Mouse (Mus musculus) forebrain, embryonic 11.5 days (tissue): Measurements from ENCODE around the gene Nbl1. TPM values are rescaled to one million over a fixed set of nuclear protein-coding genes. Genes with fewer than 3 reads are reported as not detected.

Source experiments
- ATAC-seq: fragments of 200-750 bp; cut with Nextera tagmentation; replicated peaks from 2 replicates; pipeline ENCODE4 v1.8.0; 2017; ENCODE audit warnings: moderate TSS enrichment; ENCODE audit not compliant: low FRiP score
- DNase-seq: peaks from one replicate; pipeline ENCODE4 v3.0.0-alpha.2; 2017; ENCODE audit warnings: low spot score
- H3K27ac ChIP-seq: fragments of 300-500 bp; sonication (generic); 2 replicates; pipeline ENCODE4 v1.5.1; 2014; ENCODE audit warnings: low read depth, low read length
- H3K27me3 ChIP-seq: fragments of 300-500 bp; sonication (generic); 2 replicates; pipeline ENCODE4 v1.6.1; 2014; ENCODE audit warnings: mild to moderate bottlenecking, low read length, mixed read lengths; ENCODE audit not compliant: control insufficient read depth, insufficient read depth
- H3K36me3 ChIP-seq: fragments of 300-500 bp; sonication (generic); 2 replicates; pipeline ENCODE4 v1.6.1; 2014; ENCODE audit warnings: mild to moderate bottlenecking, low read length, moderate library complexity, mixed read lengths; ENCODE audit not compliant: control insufficient read depth, insufficient read depth
- H3K4me1 ChIP-seq: fragments of 300-500 bp; sonication (generic); replicated peaks from 2 replicates; pipeline ENCODE4 v1.6.1; 2014; ENCODE audit warnings: low read length, mixed read lengths; ENCODE audit not compliant: control insufficient read depth, insufficient read depth
- H3K4me2 ChIP-seq: fragments of 300-500 bp; sonication (generic); 2 replicates; pipeline ENCODE4 v1.6.1; 2014; ENCODE audit warnings: low read depth, mild to moderate bottlenecking, low read length, moderate library complexity, mixed read lengths; ENCODE audit not compliant: severe bottlenecking
- H3K4me3 ChIP-seq: fragments of 300-500 bp; sonication (generic); 2 replicates; pipeline ENCODE4 v1.5.1; 2014; ENCODE audit warnings: low read depth, low read length
- H3K9ac ChIP-seq: fragments of 300-500 bp; sonication (generic); 2 replicates; pipeline ENCODE4 v1.6.1; 2014; ENCODE audit warnings: low read length
- H3K9me3 ChIP-seq: fragments of 300-500 bp; sonication (generic); 2 replicates; pipeline ENCODE4 v1.6.1; 2016; ENCODE audit warnings: low read length, mixed read lengths; ENCODE audit not compliant: control insufficient read depth
- WGBS: fragments of 180-500 bp; shearing (Covaris S2); extraction: QIAGEN DNeasy Blood & Tissue Kit; methylation state at CpG from one replicate; pipeline ENCODE4 v1.1.7; 2014; 5-methylcytosine and 5-hydroxymethylcytosine counted together
- polyA plus RNA-seq: library from polyadenylated mRNA; unstranded; fragments of >200 nt; fragmentation: Nextera tagmentation; extraction: Ambion mirVana; gene quantifications from 2 replicates; pipeline ENCODE4 v1.2.1, GENCODE M21; 2014

Nbl1 gene
- polyA plus RNA-seq, 1 experiment from 2014 or later, result 23.9 TPM

- Histone ChIP-seq H3K27ac (no peak overlapping the region), H3K27me3 (peaks cover 48% of the 10 kb centered on the region), H3K4me2 (no peak overlapping the region), H3K4me1 (peaks cover 8% of the 10 kb centered on the region; the same call in 1 of the 2 replicates), H3K36me3 (no peaks in the 10 kb centered on the region), H3K9me3 (no peaks in the 10 kb centered on the region), H3K9ac (no peak overlapping the region), H3K4me3 (no peak overlapping the region; the same call in 1 of the 2 replicates)
- no peak for DNase-seq
- no peak for ATAC-seq
- WGBS, result 18% methylated on average over 29 of the region's 29 CpGs
Observed at GRCm38 (mm10) chr4:139074060-139074459, 18.7 kb downstream of the Nbl1 start.

- Histone ChIP-seq H3K27ac (no peak overlapping the region), H3K4me1 (no peaks in the 10 kb centered on the region), H3K27me3 (peaks cover 10% of the 10 kb centered on the region), H3K4me2 (no peak overlapping the region), H3K4me3 (no peak overlapping the region), H3K9ac (no peak overlapping the region), H3K36me3 (no peaks in the 10 kb centered on the region), H3K9me3 (no peaks in the 10 kb centered on the region)
- no peak for ATAC-seq
- DNase-seq, result no peak
- WGBS, result 47% methylated on average over 4 of the region's 4 CpGs
Observed at GRCm38 (mm10) chr4:139068287-139068686, 24.5 kb downstream of the Nbl1 start.

DNA sequence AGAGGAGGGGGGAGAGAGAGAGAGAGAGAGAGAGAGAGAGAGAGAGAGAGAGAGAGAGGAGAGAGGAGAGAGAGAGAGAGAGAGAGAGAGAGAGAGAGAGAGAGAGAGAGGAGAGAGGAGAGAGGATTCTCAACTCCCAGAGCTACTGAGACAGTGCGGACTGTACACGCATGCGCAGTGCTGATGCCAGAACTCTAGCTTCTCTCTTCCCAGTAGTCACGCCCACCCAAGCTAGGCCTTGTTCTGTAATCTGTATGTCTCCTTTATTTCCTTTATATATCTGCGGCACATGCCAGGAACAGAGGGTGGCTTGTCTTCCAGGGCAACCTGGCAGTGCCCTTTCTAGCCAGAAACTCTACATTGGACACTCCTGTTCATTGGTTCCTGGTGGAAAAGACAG lies 28.0 kb downstream of the Nbl1 start:
- no peaks in the 10 kb centered on the region for H3K36me3 ChIP-seq
- H3K9ac ChIP-seq, result no peak overlapping the region
- no peak overlapping the region for H3K4me3 ChIP-seq
- H3K4me2 ChIP-seq, result no peak overlapping the region
- H3K27ac ChIP-seq, result no peak overlapping the region
- no peaks in the 10 kb centered on the region for H3K4me1 ChIP-seq
- H3K27me3 ChIP-seq, result 0 out of 2 replicates have a peak, but pooled peaks cover 3% of the 10 kb centered on the region
- H3K9me3 ChIP-seq, result no peaks in the 10 kb centered on the region
- no peak for ATAC-seq
- WGBS, result 90% methylated on average over 5 of the region's 5 CpGs
- no peak for DNase-seq

- H3K9ac ChIP-seq, result no peak overlapping the region
- WGBS, result 9% methylated on average over 7 of the region's 7 CpGs
- H3K4me2 ChIP-seq, result no peak overlapping the region
- no peaks in the 10 kb centered on the region for H3K9me3 ChIP-seq
- no peaks in the 10 kb centered on the region for H3K27me3 ChIP-seq
- DNase-seq (peak; percentile 78), ATAC-seq (no peak)
- H3K36me3 ChIP-seq, result no peaks in the 10 kb centered on the region
- H3K4me1 ChIP-seq, result no peaks in the 10 kb centered on the region
- H3K4me3 ChIP-seq, result no peak overlapping the region
- H3K27ac ChIP-seq, result no peak overlapping the region
Observed at GRCm38 (mm10) chr4:139059569-139059968, 33.2 kb downstream of the Nbl1 start.

- Histone ChIP-seq H3K9me3 (no peaks in the 10 kb centered on the region), H3K4me1 (no peaks in the 10 kb centered on the region), H3K9ac (no peak overlapping the region), H3K4me2 (no peak overlapping the region), H3K27ac (no peak overlapping the region), H3K4me3 (no peak overlapping the region), H3K27me3 (no peaks in the 10 kb centered on the region), H3K36me3 (no peaks in the 10 kb centered on the region)
- WGBS, result 89% methylated on average over 5 of the region's 5 CpGs
- ATAC-seq (no peak), DNase-seq (no peak)
Observed at GRCm38 (mm10) chr4:139058029-139058428, 34.8 kb downstream of the Nbl1 start.

DNA sequence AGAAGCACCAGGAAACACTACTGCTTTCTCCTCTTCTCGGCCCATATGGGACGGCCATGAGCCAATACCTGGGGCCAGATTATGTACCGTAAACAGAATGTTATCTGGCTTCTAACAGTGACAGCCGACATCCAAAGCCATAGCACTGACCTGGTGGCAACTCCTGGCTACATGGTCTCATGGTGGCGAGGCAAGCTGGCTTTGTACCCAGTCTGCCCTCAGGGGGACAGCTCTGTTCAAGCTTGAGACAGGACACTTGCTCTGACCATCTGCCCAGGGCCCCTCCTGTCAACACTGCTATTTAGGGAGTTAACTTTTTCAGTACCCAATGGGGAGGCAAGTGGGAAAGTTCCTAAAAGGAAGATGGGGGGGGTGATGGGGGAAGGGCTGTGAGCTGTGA lies 35.5 kb downstream of the Nbl1 start:
- Histone ChIP-seq H3K27me3 (no peaks in the 10 kb centered on the region; the same call in 1 of the 2 replicates), H3K27ac (no peak overlapping the region), H3K4me1 (no peaks in the 10 kb centered on the region), H3K36me3 (no peaks in the 10 kb centered on the region), H3K4me2 (no peak overlapping the region), H3K9me3 (no peaks in the 10 kb centered on the region), H3K4me3 (no peak overlapping the region), H3K9ac (no peak overlapping the region)
- ATAC-seq (no peak), DNase-seq (no peak)
- WGBS, result 77% methylated on average over 5 of the region's 5 CpGs

GRCm38 (mm10) chr4:139055744-139056143 lies 37.0 kb downstream of the Nbl1 start:
- Histone ChIP-seq H3K4me3 (no peak overlapping the region), H3K27ac (no peak overlapping the region), H3K4me1 (no peaks in the 10 kb centered on the region), H3K27me3 (no peaks in the 10 kb centered on the region; the same call in 1 of the 2 replicates), H3K9me3 (no peaks in the 10 kb centered on the region), H3K9ac (no peak overlapping the region), H3K36me3 (no peaks in the 10 kb centered on the region), H3K4me2 (no peak overlapping the region)
- ATAC-seq (no peak), DNase-seq (no peak)
- WGBS, result 84% methylated on average over 3 of the region's 3 CpGs

DNA sequence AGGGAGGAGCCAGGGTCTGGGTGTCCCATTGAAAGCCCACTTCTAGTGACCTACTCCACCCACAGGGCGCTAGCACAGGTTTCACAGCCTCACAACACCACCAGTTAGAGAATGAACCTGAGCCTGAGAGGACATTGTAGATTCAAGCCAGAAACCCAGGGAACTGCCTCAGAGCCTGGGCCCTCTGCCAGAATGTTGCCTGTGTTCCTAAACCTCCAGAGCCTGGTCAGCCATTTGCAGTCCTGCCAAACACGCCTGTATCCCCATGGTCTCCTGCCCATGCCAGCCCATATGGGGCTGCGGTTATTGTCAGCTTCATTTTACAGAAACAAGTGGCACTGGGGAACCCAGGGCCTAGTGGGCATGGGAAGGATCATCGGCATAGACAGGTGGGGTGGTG lies 37.5 kb downstream of the Nbl1 start:
- Histone ChIP-seq H3K27ac (no peak overlapping the region), H3K36me3 (no peaks in the 10 kb centered on the region), H3K27me3 (no peaks in the 10 kb centered on the region; the same call in 1 of the 2 replicates), H3K4me1 (no peaks in the 10 kb centered on the region), H3K4me3 (no peak overlapping the region), H3K9ac (no peak overlapping the region), H3K9me3 (no peaks in the 10 kb centered on the region), H3K4me2 (no peak overlapping the region)
- DNase-seq (no peak), ATAC-seq (no peak)
- WGBS, result 86% methylated on average over 4 of the region's 4 CpGs

- Histone ChIP-seq H3K4me1 (no peaks in the 10 kb centered on the region), H3K9me3 (no peaks in the 10 kb centered on the region), H3K36me3 (no peaks in the 10 kb centered on the region), H3K4me2 (no peak overlapping the region), H3K27me3 (no peaks in the 10 kb centered on the region; the same call in 1 of the 2 replicates), H3K27ac (no peak overlapping the region), H3K9ac (no peak overlapping the region), H3K4me3 (no peak overlapping the region)
- peak; percentile 60 for ATAC-seq
- 44% methylated on average over 9 of the region's 9 CpGs for WGBS
- DNase-seq, result peak; percentile 72
Observed at GRCm38 (mm10) chr4:139054300-139054923, 38.4 kb downstream of the Nbl1 start.
